Mouse (Mus musculus): ENCODE data around the gene Ebi3.

Ebi3 gene

GRCm38 (mm10) chr17:56003000-56003399 lies 50.6 kb downstream of the Ebi3 start:
- no peak for DNase-seq (ENCODE audit: low spot score in 2 of 2)

- no peak for DNase-seq (ENCODE audit: low spot score in 2 of 2)
Observed at GRCm38 (mm10) chr17:56005415-56006061, 53.1 kb downstream of the Ebi3 start, which contains the start of the genes Stap2 and Mpnd. Gene Stap2, minus strand, starts transcription at chr17:56005584. Gene Mpnd, plus strand, starts transcription at chr17:56005711.

Data from frontal cortex, postnatal 25 days (tissue).